Mouse (Mus musculus) ES-Bruce4 (cell line): ENCODE results near the gene Rtraf. TPM values are rescaled to one million over a fixed set of nuclear protein-coding genes. Genes with fewer than 3 reads are reported as not detected.

Experiments
- H3K27ac ChIP-seq: 2 replicates; pipeline ENCODE4 v1.5.1; 2012; ENCODE audit warnings: low read length, inconsistent platforms; ENCODE audit not compliant: insufficient read depth
- H3K27me3 ChIP-seq: 2 replicates; pipeline ENCODE4 v1.6.1; 2012; ENCODE audit warnings: mild to moderate bottlenecking, low read length, inconsistent platforms; ENCODE audit not compliant: control insufficient read depth, poor library complexity, insufficient read depth, severe bottlenecking
- H3K36me3 ChIP-seq: 2 replicates; pipeline ENCODE4 v1.6.1; 2012; ENCODE audit warnings: inconsistent platforms, mild to moderate bottlenecking, low read length, moderate library complexity; ENCODE audit not compliant: control insufficient read depth, poor library complexity, insufficient read depth, severe bottlenecking
- H3K4me1 ChIP-seq: one replicate; pipeline ENCODE4 v1.8.1; 2011; ENCODE audit warnings: low read length; ENCODE audit not compliant: control insufficient read depth, insufficient read depth
- H3K4me3 ChIP-seq: 2 replicates; pipeline ENCODE4 v1.5.1; 2011; ENCODE audit warnings: low read depth, mild to moderate bottlenecking, low read length
- H3K9ac ChIP-seq: 2 replicates; pipeline ENCODE4 v1.6.1; 2012; ENCODE audit warnings: low read depth, mild to moderate bottlenecking, inconsistent platforms; ENCODE audit not compliant: poor library complexity, severe bottlenecking
- H3K9me3 ChIP-seq: replicated peaks from 2 replicates; pipeline ENCODE4 v1.6.1; 2012; ENCODE audit warnings: mild to moderate bottlenecking, low read length, inconsistent platforms; ENCODE audit not compliant: control insufficient read depth, poor library complexity, insufficient read depth, severe bottlenecking
- CTCF ChIP-seq: IDR thresholded peaks from one replicate; pipeline ENCODE4 v1.8.1; 2011; ENCODE audit warnings: low read depth, low read length
- EP300 ChIP-seq: IDR thresholded peaks from 2 replicates; pipeline ENCODE4 v1.6.1; 2011; ENCODE audit warnings: low read depth, low read length; ENCODE audit not compliant: insufficient read depth
- POLR2A ChIP-seq: IDR thresholded peaks from one replicate; pipeline ENCODE4 v1.8.1; 2011; ENCODE audit warnings: low read length; ENCODE audit not compliant: insufficient read depth
- polyA plus RNA-seq: library from polyadenylated mRNA; stranded (reverse); fragments of >200 nt; gene quantifications from 2 replicates; pipeline ENCODE4 v1.2.4, GENCODE M21; 2011; ENCODE audit warnings: low read depth; ENCODE audit not compliant: missing spikeins, insufficient read depth, insufficient read length

Rtraf gene
- polyA plus RNA-seq, 1 experiment, result 246 TPM

- H3K4me3 ChIP-seq, result no peak overlapping the region
- H3K4me1 ChIP-seq, result no peaks in the 10 kb centered on the region
- TF ChIP-seq CTCF (no peak), EP300 (no peak)
- H3K9ac ChIP-seq, result no peak overlapping the region
- no peaks in the 10 kb centered on the region for H3K9me3 ChIP-seq
- H3K27me3 ChIP-seq, result no peaks in the 10 kb centered on the region
- no peak overlapping the region for H3K27ac ChIP-seq
- H3K36me3 ChIP-seq, result peaks cover 20% of the 10 kb centered on the region
Measured at GRCm38 (mm10) chr14:19794881-19795280, 28.7 kb downstream of the Rtraf start.

GRCm38 (mm10) chr14:19788443-19788842 lies 35.2 kb downstream of the Rtraf start:
- Histone ChIP-seq H3K27ac (no peak overlapping the region), H3K9ac (no peak overlapping the region), H3K4me1 (no peaks in the 10 kb centered on the region), H3K27me3 (no peaks in the 10 kb centered on the region), H3K4me3 (no peak overlapping the region), H3K9me3 (no peaks in the 10 kb centered on the region), H3K36me3 (0 out of 2 replicates have a peak, but pooled peaks cover 5% of the 10 kb centered on the region)
- no peak for TF ChIP-seq EP300
- TF ChIP-seq POLR2A, result no peak
- TF ChIP-seq CTCF, result no peak

- H3K36me3 ChIP-seq, result peaks cover 5% of the 10 kb centered on the region; the same call in 1 of the 2 replicates
Measured at GRCm38 (mm10) chr14:19785797-19786588, 37.6 kb downstream of the Rtraf start.

GRCm38 (mm10) chr14:19777945-19778344 lies 45.7 kb downstream of the Rtraf start:
- peaks cover 25% of the 10 kb centered on the region for H3K36me3 ChIP-seq
- no peak overlapping the region for H3K27ac ChIP-seq
- no peak overlapping the region for H3K4me3 ChIP-seq
- no peak for TF ChIP-seq EP300
- no peak for TF ChIP-seq POLR2A
- no peak for TF ChIP-seq CTCF
- no peaks in the 10 kb centered on the region for H3K27me3 ChIP-seq
- no peaks in the 10 kb centered on the region for H3K4me1 ChIP-seq
- no peak overlapping the region for H3K9ac ChIP-seq
- H3K9me3 ChIP-seq, result no peaks in the 10 kb centered on the region; the same call in 1 of the 2 replicates

More at GRCm38 (mm10) chr14:19785797-19786588, 37.6 kb downstream of the Rtraf start:
- Histone ChIP-seq H3K9ac (no peak overlapping the region), H3K9me3 (no peaks in the 10 kb centered on the region), H3K4me1 (no peaks in the 10 kb centered on the region), H3K27me3 (no peaks in the 10 kb centered on the region), H3K4me3 (no peak overlapping the region), H3K27ac (no peak overlapping the region)
- TF ChIP-seq POLR2A, result no peak
- no peak for TF ChIP-seq CTCF
- no peak for TF ChIP-seq EP300

GRCm38 (mm10) chr14:19777365-19777764 lies 46.3 kb downstream of the Rtraf start:
- no peaks in the 10 kb centered on the region for H3K4me1 ChIP-seq
- H3K27me3 ChIP-seq, result no peaks in the 10 kb centered on the region
- H3K9me3 ChIP-seq, result no peaks in the 10 kb centered on the region; the same call in 1 of the 2 replicates
- H3K9ac ChIP-seq, result no peak overlapping the region
- no peak for TF ChIP-seq CTCF
- H3K36me3 ChIP-seq, result peaks cover 25% of the 10 kb centered on the region
- no peak overlapping the region for H3K4me3 ChIP-seq
- no peak overlapping the region for H3K27ac ChIP-seq

GRCm38 (mm10) chr14:19776890-19777289 lies 46.7 kb downstream of the Rtraf start:
- no peaks in the 10 kb centered on the region for H3K4me1 ChIP-seq
- H3K9ac ChIP-seq, result no peak overlapping the region
- no peak for TF ChIP-seq POLR2A
- no peak for TF ChIP-seq EP300
- TF ChIP-seq CTCF, result peak; percentile 94
- H3K4me3 ChIP-seq, result no peak overlapping the region
- H3K9me3 ChIP-seq, result no peaks in the 10 kb centered on the region; the same call in 1 of the 2 replicates
- H3K36me3 ChIP-seq, result peaks cover 25% of the 10 kb centered on the region
- peak overlapping the region; percentile 13; the same call in 1 of the 2 replicates for H3K27ac ChIP-seq
- no peaks in the 10 kb centered on the region for H3K27me3 ChIP-seq
